Comparison of ENCODE assay signal across 12 mouse cellular contexts in the genomic region with DNA sequence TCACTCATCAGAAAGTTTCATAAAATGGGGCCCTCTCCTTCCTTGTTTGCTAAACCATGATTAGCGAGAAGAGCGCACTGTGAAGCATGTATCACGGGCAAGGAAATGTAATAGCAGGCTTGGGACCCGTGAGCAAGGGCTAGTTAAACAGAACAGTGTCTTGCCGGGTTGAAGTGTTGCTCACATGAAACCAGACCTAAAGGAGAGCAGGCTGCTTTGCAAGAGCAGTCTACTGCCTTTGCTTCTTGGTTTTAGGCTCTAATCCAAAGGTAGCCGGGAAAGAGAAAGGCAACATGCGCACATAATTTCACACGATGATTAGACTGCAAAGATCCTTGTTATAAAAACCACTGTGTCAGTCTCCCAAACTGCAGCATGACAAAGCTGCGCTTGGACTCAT.
DNase-seq lines count a peak whose midpoint lies in the region; ATAC-seq and TF ChIP-seq lines count a peak whose summit lies in the region.
"Had no signal": no experiment of that assay in that cellular context is flagged by ENCODE, and none has a peak within 500 bp of the region (broad histone marks: within the 10 kb centered on the region; RNA-seq: fewer than 3 reads in every experiment).

No protein-coding gene starts in this region.

- 50% methylated on average over 9 of the region's 9 CpGs for WGBS in forebrain, embryonic 10.5 days
- 22% methylated on average over 9 of the region's 9 CpGs for WGBS in hindbrain, postnatal 0 days
- WGBS in neural tube, embryonic 15.5 days: 19% methylated on average over 9 of the region's 9 CpGs

- H3K9ac ChIP-seq in hindbrain, postnatal 0 days (replicated peaks; ENCODE audit: low read length): 0 out of 2 replicates have a peak overlapping the region, but pooled peaks have one; percentile 17
- no peak overlapping the region for H3K9ac ChIP-seq in neural tube, embryonic 15.5 days (replicated peaks)
- H3K9ac ChIP-seq: liver, embryonic 15.5 days had no signal

- peak overlapping the region; percentile 45 for H3K4me2 ChIP-seq in hindbrain, postnatal 0 days (ENCODE audit: low read depth, low read length)
- H3K4me2 ChIP-seq in neural tube, embryonic 15.5 days: peak overlapping the region; percentile 47
- H3K4me2 ChIP-seq: liver, embryonic 15.5 days had no signal

- DNase-seq in left cerebral cortex, adult 2 months (ENCODE audit: extremely low spot score in 1 of 2, low spot score in 2 of 2): peak in 1 of 2 experiments; percentile 22
- no peak for DNase-seq in left cerebral cortex, postnatal 10 days (ENCODE audit: extremely low spot score in 1 of 2, low spot score in 2 of 2)
- DNase-seq in forebrain, embryonic 10.5 days (ENCODE audit: extremely low spot score, low spot score): no peak
- DNase-seq in hindbrain, postnatal 0 days (ENCODE audit: low spot score): peak; percentile 36
- no peak for DNase-seq in ovary, postnatal 36 days (ENCODE audit: low spot score)
- no peak for DNase-seq in thymus, postnatal 36 days
- DNase-seq: kidney, postnatal 25 days had no signal

- peaks cover 49% of the 10 kb centered on the region for H3K4me1 ChIP-seq in forebrain, embryonic 10.5 days
- H3K4me1 ChIP-seq in hindbrain, postnatal 0 days (ENCODE audit: insufficient read depth, low read length): 0 out of 2 replicates have a peak, but pooled peaks cover 7% of the 10 kb centered on the region
- H3K4me1 ChIP-seq in neural tube, embryonic 15.5 days: peaks cover 33% of the 10 kb centered on the region
- H3K4me1 ChIP-seq: liver, embryonic 15.5 days had no signal

- peak overlapping the region; percentile 88 for H3K27ac ChIP-seq in left cerebral cortex, adult 2 months
- peak overlapping the region; percentile 60 for H3K27ac ChIP-seq in forebrain, embryonic 10.5 days
- peak overlapping the region; percentile 71 for H3K27ac ChIP-seq in hindbrain, postnatal 0 days
- peak overlapping the region; percentile 82 for H3K27ac ChIP-seq in neural tube, embryonic 15.5 days (replicated peaks)
- H3K27ac ChIP-seq: liver, embryonic 15.5 days had no signal

- no peaks in the 10 kb centered on the region for H3K9me3 ChIP-seq in forebrain, embryonic 10.5 days
- no peaks in the 10 kb centered on the region for H3K9me3 ChIP-seq in hindbrain, postnatal 0 days (ENCODE audit: low read length)
- no peaks in the 10 kb centered on the region for H3K9me3 ChIP-seq in neural tube, embryonic 15.5 days (replicated peaks)
- H3K9me3 ChIP-seq: liver, embryonic 15.5 days had no signal

- ATAC-seq in hindbrain, postnatal 0 days: peak; percentile 43; the same call in 1 of the 2 replicates
- ATAC-seq in neural tube, embryonic 15.5 days (ENCODE audit: low FRiP score): peak; percentile 48; the same call in 1 of the 2 replicates
- no peak for ATAC-seq in megakaryocyte-erythroid progenitor cell, adult 5-6 weeks (replicated peaks; ENCODE audit: low FRiP score, low TSS enrichment, poor library complexity, severe bottlenecking)

- no peak overlapping the region for H3K4me3 ChIP-seq in left cerebral cortex, adult 2 months
- no peak overlapping the region; the same call in 1 of the 2 replicates for H3K4me3 ChIP-seq in forebrain, embryonic 10.5 days
- H3K4me3 ChIP-seq in hindbrain, postnatal 0 days (ENCODE audit: low read length): peak overlapping the region; percentile 1; the same call in 1 of the 2 replicates
- H3K4me3 ChIP-seq in neural tube, embryonic 15.5 days (replicated peaks): no peak overlapping the region
- H3K4me3 ChIP-seq: erythroblast, embryonic 14.5 days; liver, embryonic 15.5 days had no signal

- intact Hi-C loops in left cerebral cortex, adult 2 months (cut with DNase I): loop anchor here (5.0 to 10.0 kb wide), 3 partner anchors 211 to 1793 kb away; a partner anchor contains a TSS
- intact Hi-C loops in left cerebral cortex, postnatal 10 days (cut with DNase I): no loop called here

- H3K27me3 ChIP-seq in forebrain, embryonic 10.5 days (ENCODE audit: poor library complexity, severe bottlenecking): no peaks in the 10 kb centered on the region
- no peaks in the 10 kb centered on the region for H3K27me3 ChIP-seq in hindbrain, postnatal 0 days (ENCODE audit: insufficient read depth, low read length)
- no peaks in the 10 kb centered on the region for H3K27me3 ChIP-seq in neural tube, embryonic 15.5 days (replicated peaks)
- H3K27me3 ChIP-seq: CH12.LX; liver, embryonic 15.5 days had no signal

- no peaks in the 10 kb centered on the region for H3K36me3 ChIP-seq in forebrain, embryonic 10.5 days (replicated peaks)
- no peaks in the 10 kb centered on the region for H3K36me3 ChIP-seq in hindbrain, postnatal 0 days (ENCODE audit: insufficient read depth, low read length)
- H3K36me3 ChIP-seq in neural tube, embryonic 15.5 days: no peaks in the 10 kb centered on the region
- H3K36me3 ChIP-seq: liver, embryonic 15.5 days had no signal

- TF ChIP-seq CTCF in left cerebral cortex, adult 2 months (IDR thresholded peaks at IDR 0.05): no peak
- no peak for TF ChIP-seq CTCF in hindbrain, postnatal 0 days (IDR thresholded peaks at IDR 0.05; ENCODE audit: low read depth)
